1 mouse cellular context compared by ENCODE assay signal in the genomic region with DNA sequence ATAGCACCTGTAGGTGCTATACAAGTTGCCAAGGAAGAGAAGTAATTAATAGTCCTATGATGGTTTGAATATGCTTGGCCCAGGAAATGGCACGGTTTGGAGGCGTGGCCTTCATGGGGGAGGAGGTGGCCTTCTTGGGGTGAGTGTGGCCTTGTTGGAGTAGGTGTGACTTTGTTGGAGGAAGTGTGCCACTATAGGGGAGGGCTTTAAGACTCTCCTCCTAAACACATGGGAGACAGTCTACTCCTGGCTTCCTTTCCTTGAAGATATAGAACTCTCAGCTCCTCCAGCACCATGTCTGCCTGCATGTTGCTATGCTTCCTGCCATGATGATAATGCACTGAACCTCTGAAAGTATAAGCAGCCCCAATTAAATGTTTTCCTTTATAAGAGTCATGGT.
TF ChIP-seq lines count a peak whose summit lies in the region.

No protein-coding gene starts in this region.

TF ChIP-seq in MEL, 35 proteins besides CTCF, POLR2A, EP300 and RAD21 (continued from another document):
- no peak for TF ChIP-seq POLR2AphosphoS5 (IDR thresholded peaks at IDR 0.05; ENCODE audit: borderline replicate concordance, low read depth, low read length)
- TF ChIP-seq MYC (IDR thresholded peaks at IDR 0.05; ENCODE audit: low read depth, low read length): peak; percentile 52; the same call in 1 of the 2 replicates
- TF ChIP-seq TBP (IDR thresholded peaks at IDR 0.05; ENCODE audit: low read depth, low read length): 0 out of 2 replicates have a peak, but pooled peaks have one; percentile 24
- TF ChIP-seq BHLHE40 (IDR thresholded peaks at IDR 0.05; ENCODE audit: borderline replicate concordance, low read depth, low read length): peak; percentile 34; the same call in 1 of the 2 replicates
- peak; percentile 71 for TF ChIP-seq MAX (IDR thresholded peaks at IDR 0.05; ENCODE audit: low read length)
- peak; percentile 60 for TF ChIP-seq MXI1 (IDR thresholded peaks at IDR 0.05; ENCODE audit: low read depth, low read length)
- no peak for TF ChIP-seq GATA1 (IDR thresholded peaks at IDR 0.05; ENCODE audit: low read depth, low read length)
- TF ChIP-seq USF2 (IDR thresholded peaks at IDR 0.05; ENCODE audit: borderline replicate concordance in 1 of 2, insufficient read depth in 1 of 2, low read depth in 1 of 2, low read length in 2 of 2): no peak
- no peak for TF ChIP-seq MYB (IDR thresholded peaks at IDR 0.05; ENCODE audit: low read depth, low read length)
- 0 out of 2 replicates have a peak, but pooled peaks have one; percentile 29 for TF ChIP-seq HCFC1 (IDR thresholded peaks at IDR 0.05; ENCODE audit: low read depth, low read length)
- 0 out of 2 replicates have a peak, but pooled peaks have one; percentile 32 for TF ChIP-seq KAT2A (conservative IDR thresholded peaks at IDR 0.05; ENCODE audit: low read depth, low read length)
- peak; percentile 54 for TF ChIP-seq NELFE (IDR thresholded peaks at IDR 0.05; ENCODE audit: low read depth, low read length)
- no peak for TF ChIP-seq MAFK (IDR thresholded peaks at IDR 0.05; ENCODE audit: borderline replicate concordance, low read depth, low read length)
- peak; percentile 44; the same call in 1 of the 2 replicates for TF ChIP-seq SIN3A (IDR thresholded peaks at IDR 0.05; ENCODE audit: low read length)
- TF ChIP-seq ZKSCAN1 (IDR thresholded peaks at IDR 0.05; ENCODE audit: low read depth, low read length): no peak
- TF ChIP-seq GABPA (IDR thresholded peaks at IDR 0.05; ENCODE audit: low read depth, low read length): no peak
- 0 out of 2 replicates have a peak, but pooled peaks have one; percentile 31 for TF ChIP-seq ZMIZ1 (IDR thresholded peaks at IDR 0.05; ENCODE audit: low read depth, low read length)
- no peak for TF ChIP-seq ZNF384 (IDR thresholded peaks at IDR 0.05; ENCODE audit: low read depth, low read length)
